Mouse (Mus musculus) heart, adult 2 months (tissue): ENCODE data around the gene Gm37240.

Source experiments
- CTCF ChIP-seq: fragments of 200-600 bp; IDR thresholded peaks from 2 replicates; pipeline ENCODE4 v1.8.1; 2022; ENCODE audit warnings: antibody characterized with exemption, mild to moderate bottlenecking, moderate library complexity
- EP300 ChIP-seq: fragments of 200-500 bp; IDR thresholded peaks from 2 replicates; pipeline ENCODE4 v1.6.1; 2011; ENCODE audit warnings: low read depth, low read length, control low read depth; ENCODE audit not compliant: insufficient read depth
- POLR2A ChIP-seq: fragments of 200-500 bp; IDR thresholded peaks from 2 replicates; pipeline ENCODE4 v1.6.1; 2011; ENCODE audit warnings: mild to moderate bottlenecking, low read depth, low read length, control low read depth; ENCODE audit not compliant: insufficient read depth

GRCm38 (mm10) chr3:84637095-84637494, 1250.2 kb downstream of the Gm37240 start:
- no peak for TF ChIP-seq CTCF
- TF ChIP-seq POLR2A = no peak
- no peak for TF ChIP-seq EP300
